Mouse (Mus musculus): ENCODE results near the gene Gm20388.

DNA sequence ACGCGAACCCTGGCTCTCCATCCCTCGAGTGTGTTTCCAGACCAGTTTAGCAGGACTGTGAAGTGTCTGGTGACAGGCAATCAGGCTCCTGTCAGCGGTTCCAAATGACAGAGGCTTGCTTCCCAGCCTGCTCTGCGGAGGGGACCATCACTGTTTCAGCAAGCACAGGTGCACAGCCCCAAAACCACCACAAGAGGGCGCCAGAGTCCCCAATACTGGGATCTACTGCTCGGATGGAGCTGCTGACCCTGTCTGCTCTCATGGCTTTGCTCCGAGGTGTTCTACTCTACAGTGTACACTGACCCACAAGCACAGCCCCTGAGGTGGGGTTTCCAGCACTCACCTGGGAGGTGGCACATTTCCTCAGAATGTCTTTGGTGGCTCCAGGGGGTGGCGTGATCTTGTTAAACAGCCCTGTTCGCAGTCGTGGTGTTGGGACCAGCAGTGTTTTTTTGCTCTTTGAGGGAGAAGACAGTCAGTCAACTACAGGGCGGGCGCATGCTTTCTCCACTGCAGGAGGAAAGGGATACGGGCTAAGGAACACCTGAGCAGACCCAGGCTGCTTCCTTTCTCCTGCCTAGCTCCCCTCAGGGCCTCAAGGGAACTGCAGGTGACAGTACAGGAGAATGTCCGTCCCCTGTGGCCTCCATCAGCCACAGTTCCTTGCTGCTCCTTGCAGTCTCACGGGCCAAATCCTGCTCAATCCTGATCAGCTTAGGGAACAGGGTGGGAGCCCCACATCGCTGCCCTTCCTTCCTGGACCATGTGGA lies 1193.6 kb downstream of the Gm20388 start:
- no peak for TF ChIP-seq POLR2A (IDR thresholded peaks at IDR 0.05; ENCODE audit: extremely low read depth, insufficient read depth, low read length)
- TF ChIP-seq CTCF (IDR thresholded peaks at IDR 0.05; ENCODE audit: extremely low read depth, insufficient read depth, low read length) = peak; percentile 80

All from cortical plate, adult 2 months (tissue).